Mouse (Mus musculus) embryonic fibroblast, embryonic 13.5 days (primary cell): ENCODE data around the gene Anapc11.
A peak's percentile ranks its signal among the peaks of the same experiment; 100 is the strongest.

Experiments used
- CTCF ChIP-seq: IDR thresholded peaks from 2 replicates; pipeline ENCODE4 v1.5.1; 2011; ENCODE audit warnings: mild to moderate bottlenecking, control low read depth, low read length, moderate library complexity, borderline replicate concordance; ENCODE audit not compliant: insufficient read depth
- POLR2A ChIP-seq: IDR thresholded peaks from 2 replicates; pipeline ENCODE4 v1.6.1; 2011; ENCODE audit warnings: low read depth, mild to moderate bottlenecking, control low read depth, low read length, moderate library complexity

DNA sequence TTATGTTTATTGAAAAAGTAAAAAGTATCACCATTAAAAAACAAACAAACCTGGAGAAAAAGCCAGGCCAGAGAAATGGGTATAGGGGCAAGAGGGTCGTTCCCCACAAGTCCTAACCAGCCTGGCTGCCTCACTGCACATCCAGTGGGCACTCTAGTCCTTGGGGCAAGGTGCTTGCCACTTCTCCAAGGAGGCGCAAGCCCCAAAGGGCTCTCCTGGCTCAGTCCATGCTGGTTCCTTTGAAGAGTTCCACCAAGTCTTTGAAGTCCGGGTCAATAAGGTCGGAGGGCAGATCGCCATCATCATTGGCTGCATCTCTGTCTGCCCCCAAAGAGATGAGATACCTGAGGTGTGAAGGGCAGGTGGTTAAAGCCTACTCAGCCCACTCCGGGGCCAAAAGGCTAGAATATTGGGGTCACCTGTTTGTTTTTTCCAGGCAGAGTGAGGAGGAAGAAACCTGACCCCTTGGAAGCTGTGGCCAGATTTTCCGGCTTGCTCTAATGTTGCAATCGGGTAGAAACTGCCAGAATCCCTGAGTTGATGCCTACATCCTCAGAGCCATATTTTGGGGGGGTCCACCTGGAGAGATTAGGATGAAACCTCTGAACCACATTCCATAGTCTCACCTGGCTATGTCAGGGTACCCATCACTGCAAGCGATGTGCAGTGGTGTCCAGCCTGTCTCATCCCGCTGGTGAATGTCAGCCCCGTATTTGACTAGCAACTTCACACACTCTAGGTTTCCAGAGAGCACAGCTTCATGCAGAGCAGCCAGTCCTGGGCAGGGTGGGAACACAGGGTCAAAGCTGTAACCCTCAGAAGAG lies 48.0 kb upstream of the Anapc11 start:
- TF ChIP-seq CTCF, result no peak
- peak; percentile 38 for TF ChIP-seq POLR2A
